Mouse (Mus musculus): Measurements from ENCODE around the gene Mettl21a.

DNA sequence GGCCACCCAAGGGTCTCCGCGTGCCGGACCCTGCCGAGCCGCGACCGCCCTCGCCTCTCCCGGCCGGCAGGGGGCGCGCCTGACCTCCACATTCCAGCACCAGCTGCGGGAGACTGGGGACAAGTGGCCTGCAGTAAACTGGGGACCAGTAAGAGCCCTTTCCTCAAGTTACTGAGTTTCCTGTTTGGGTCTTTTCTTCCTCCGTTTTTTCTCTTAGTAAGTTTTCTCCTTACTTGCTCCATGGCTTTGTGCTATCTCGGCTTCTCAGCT is 608 bp upstream of the Mettl21a start:
- TF ChIP-seq CTCF (IDR thresholded peaks at IDR 0.05; ENCODE audit: control insufficient read depth, insufficient read depth, low read length) (peak; percentile 76), POLR2A (IDR thresholded peaks at IDR 0.05; ENCODE audit: borderline replicate concordance, control insufficient read depth, low read depth, low read length) (no peak)

Data from bone marrow, adult 2 months (tissue).